Mouse (Mus musculus) liver, embryonic 14.5 days (tissue): ENCODE measurements at regions not wholly inside any gene's neighbourhood (a gene's known extent, or its start where the extent isn't known, plus 50 kb on each side); places are given as distances from the start of the nearest gene placed in this dataset.

Experiments
- CTCF ChIP-seq: IDR thresholded peaks from 2 replicates; pipeline ENCODE4 v1.5.1; 2016; ENCODE audit warnings: antibody characterized with exemption, low read depth, control low read depth
- EP300 ChIP-seq: IDR thresholded peaks from 2 replicates; pipeline ENCODE4 v1.6.1; 2016; ENCODE audit warnings: antibody characterized with exemption, low read depth

DNA sequence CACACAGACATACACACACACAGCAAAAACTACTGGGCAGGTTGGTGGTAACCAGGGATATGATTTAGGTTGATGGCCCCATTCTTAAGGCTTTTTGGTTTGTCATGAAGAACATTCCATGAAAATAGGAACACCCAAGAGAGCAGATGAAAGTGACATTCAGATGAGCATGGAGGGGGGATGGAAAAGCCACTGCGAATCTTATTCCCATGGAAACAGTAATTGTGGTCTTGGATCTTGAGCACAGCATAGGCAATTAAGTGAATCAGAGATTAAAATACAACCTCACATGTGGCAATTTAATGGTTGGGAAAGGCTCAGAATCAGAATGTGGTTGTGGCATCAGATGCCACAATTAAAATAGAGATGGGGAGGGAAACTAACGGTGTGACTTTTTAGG, 537.6 kb upstream of the Auts2 start:
- no peak for TF ChIP-seq CTCF
- no peak for TF ChIP-seq EP300
